Mouse (Mus musculus): ENCODE measurements around the gene Igsf10. TPM values are rescaled to one million over a fixed set of nuclear protein-coding genes. Genes with fewer than 3 reads are reported as not detected.

Gene Igsf10
- total and polyA plus RNA-seq, 2 experiments from 2014 or later, result 3.6 to 6.5 TPM

DNA sequence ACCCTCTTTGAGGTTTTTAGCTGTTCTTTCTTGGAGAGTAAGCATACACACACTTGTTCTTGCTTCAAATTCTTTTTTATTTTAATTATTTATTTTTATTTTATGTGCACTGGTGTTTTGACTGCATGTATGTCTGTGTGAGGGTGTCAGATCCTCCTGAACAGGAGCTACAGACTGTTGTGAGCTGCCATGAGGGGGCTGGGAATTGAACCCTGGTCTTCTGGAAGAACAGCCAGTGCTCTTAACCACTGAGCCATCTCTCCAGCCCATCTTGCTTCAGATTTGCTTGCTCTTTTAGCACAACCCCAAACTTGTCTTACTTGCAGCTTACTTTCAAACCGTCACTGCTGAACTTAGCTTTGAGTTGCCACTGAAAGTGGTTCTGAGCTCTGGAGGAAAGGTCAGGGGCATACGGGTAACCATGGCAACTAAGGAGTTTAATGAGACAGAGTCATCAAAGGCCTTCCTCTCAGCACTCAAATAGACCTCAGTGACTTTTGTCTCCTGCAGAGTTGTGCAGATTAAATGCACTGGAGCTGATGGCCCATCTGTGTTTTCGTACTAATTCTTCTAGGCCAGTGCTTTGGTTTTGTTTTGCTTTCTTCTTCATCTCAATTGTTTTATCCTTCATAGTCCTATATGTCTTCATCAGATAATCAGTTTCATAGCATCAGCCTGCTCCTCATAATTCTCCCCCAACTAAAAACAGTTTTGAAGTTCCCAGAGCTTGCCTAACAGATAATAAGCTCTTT is 66.5 kb downstream of the Igsf10 start:
- no peaks in the 10 kb centered on the region for H3K4me1 ChIP-seq (ENCODE audit: insufficient read depth, low read length)
- H3K27ac ChIP-seq (ENCODE audit: low read depth, low read length), result no peak overlapping the region
- DNase-seq (ENCODE audit: low spot score) (peak; percentile 32), ATAC-seq (ENCODE audit: low FRiP score) (no peak)
- H3K27me3 ChIP-seq (ENCODE audit: insufficient read depth, low read length), result no peaks in the 10 kb centered on the region
- no peak overlapping the region for H3K4me2 ChIP-seq (ENCODE audit: low read depth, low read length, poor library complexity, severe bottlenecking)
- no peak overlapping the region for H3K9ac ChIP-seq (replicated peaks; ENCODE audit: low read length, poor library complexity, severe bottlenecking)
- peaks cover 5% of the 10 kb centered on the region; the same call in 1 of the 2 replicates for H3K36me3 ChIP-seq (ENCODE audit: insufficient read depth, low read length)
- no peak overlapping the region for H3K4me3 ChIP-seq (ENCODE audit: low read depth, low read length)
- H3K9me3 ChIP-seq (ENCODE audit: low read length), result no peaks in the 10 kb centered on the region
- TF ChIP-seq CTCF (IDR thresholded peaks at IDR 0.05), result no peak
- WGBS, result 12% methylated on average over 3 of the region's 3 CpGs

DNA sequence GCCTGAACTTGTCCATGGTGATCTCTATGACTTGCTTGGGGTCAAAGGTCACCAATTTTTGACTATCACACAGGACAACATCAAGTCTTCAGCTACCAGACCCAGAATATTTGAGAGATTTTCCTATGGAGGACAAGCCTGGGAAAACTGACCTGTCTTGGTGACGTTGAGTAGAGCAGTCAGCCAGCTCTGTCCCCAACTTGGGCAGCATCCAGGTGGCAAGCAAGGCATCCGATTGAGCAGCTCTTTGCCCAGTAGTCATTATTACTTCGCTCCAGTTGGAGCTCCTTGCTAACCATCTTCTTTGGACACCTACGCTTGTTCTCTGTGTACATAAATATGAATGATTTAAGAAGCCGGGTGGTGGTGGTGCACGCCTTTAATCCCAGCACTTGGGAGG is 73.4 kb downstream of the Igsf10 start:
- ATAC-seq (ENCODE audit: low FRiP score) (no peak), DNase-seq (ENCODE audit: low spot score) (no peak)
- TF ChIP-seq CTCF (IDR thresholded peaks at IDR 0.05), result no peak

More for the DNA sequence above, 73.4 kb downstream of the Igsf10 start:
- Histone ChIP-seq H3K4me2 (ENCODE audit: low read depth, low read length, poor library complexity, severe bottlenecking) (no peak overlapping the region), H3K27me3 (ENCODE audit: insufficient read depth, low read length) (no peaks in the 10 kb centered on the region), H3K9ac (replicated peaks; ENCODE audit: low read length, poor library complexity, severe bottlenecking) (no peak overlapping the region), H3K9me3 (ENCODE audit: low read length) (no peaks in the 10 kb centered on the region), H3K4me1 (ENCODE audit: insufficient read depth, low read length) (no peaks in the 10 kb centered on the region), H3K36me3 (ENCODE audit: insufficient read depth, low read length) (0 out of 2 replicates have a peak, but pooled peaks cover 2% of the 10 kb centered on the region), H3K4me3 (ENCODE audit: low read depth, low read length) (no peak overlapping the region), H3K27ac (ENCODE audit: low read depth, low read length) (no peak overlapping the region)
- 94% methylated on average over 6 of the region's 6 CpGs for WGBS

Other genes with a start within 250 kb of the Igsf10 start
- gene Gpr171, start 242.6 kb downstream of the Igsf10 start, total RNA-seq (2014; rRNA removed), result not detected in 2 replicates
- 0.43 and 0.74 TPM in 2 replicates for gene Gpr171, start 242.6 kb downstream of the Igsf10 start, polyA plus RNA-seq (2015; fragmentation: Nextera tagmentation; extraction: Ambion mirVana)
- gene P2ry14, start 190.8 kb downstream of the Igsf10 start, total RNA-seq (2014; rRNA removed), result 2.8 and 3.2 TPM in 2 replicates
- 4.3 and 4.6 TPM in 2 replicates for gene P2ry14, start 190.8 kb downstream of the Igsf10 start, polyA plus RNA-seq (2015; fragmentation: Nextera tagmentation; extraction: Ambion mirVana)
- 1.5 TPM in 1 of 2 replicates, not detected in the other for gene Gpr87, start 149.3 kb downstream of the Igsf10 start, total RNA-seq (2014; rRNA removed)
- 0.16 TPM in 1 of 2 replicates, not detected in the other for gene Gpr87, start 149.3 kb downstream of the Igsf10 start, polyA plus RNA-seq (2015; fragmentation: Nextera tagmentation; extraction: Ambion mirVana)
- 2.2 and 2.6 TPM in 2 replicates for gene P2ry13, start 133.5 kb downstream of the Igsf10 start, total RNA-seq (2014; rRNA removed)
- 1.8 and 1.9 TPM in 2 replicates for gene P2ry13, start 133.5 kb downstream of the Igsf10 start, polyA plus RNA-seq (2015; fragmentation: Nextera tagmentation; extraction: Ambion mirVana)
- 13.9 and 15.6 TPM in 2 replicates for gene P2ry12, start 81.5 kb downstream of the Igsf10 start, total RNA-seq (2014; rRNA removed)
- gene P2ry12, start 81.5 kb downstream of the Igsf10 start, polyA plus RNA-seq (2015; fragmentation: Nextera tagmentation; extraction: Ambion mirVana), result 9.9 and 11.1 TPM in 2 replicates